Mouse (Mus musculus) forebrain, embryonic 10.5 days (tissue): ENCODE results near the gene Dph1. TPM values are rescaled to one million over a fixed set of nuclear protein-coding genes. Genes with fewer than 3 reads are reported as not detected.
A peak's percentile ranks its signal among the peaks of the same experiment; 100 is the strongest.
"Not testable (repeated sequence)": the region's sequence is repeated elsewhere in the genome, so short reads cannot be mapped to it uniquely, and the experiment has no call there.

ENCODE experiments used
- DNase-seq: peaks from one replicate; pipeline ENCODE4 v3.0.0-alpha.2; 2017; ENCODE audit warnings: low spot score; ENCODE audit errors: extremely low spot score
- H3K27ac ChIP-seq: fragments of 300-500 bp; sonication (generic); 2 replicates; pipeline ENCODE4 v1.5.1; 2016; ENCODE audit warnings: mild to moderate bottlenecking
- H3K27me3 ChIP-seq: fragments of 300-500 bp; sonication (generic); 2 replicates; pipeline ENCODE4 v1.6.1; 2016; ENCODE audit warnings: mild to moderate bottlenecking; ENCODE audit not compliant: poor library complexity, severe bottlenecking
- H3K36me3 ChIP-seq: fragments of 300-500 bp; sonication (generic); replicated peaks from 2 replicates; pipeline ENCODE4 v1.6.1; 2016; ENCODE audit warnings: mild to moderate bottlenecking, moderate library complexity
- H3K4me1 ChIP-seq: fragments of 300-500 bp; sonication (generic); 2 replicates; pipeline ENCODE4 v1.6.1; 2016
- H3K4me3 ChIP-seq: fragments of 300-500 bp; sonication (generic); 2 replicates; pipeline ENCODE4 v1.5.1; 2016; ENCODE audit warnings: mild to moderate bottlenecking, moderate library complexity
- H3K9me3 ChIP-seq: fragments of 300-500 bp; sonication (generic); 2 replicates; pipeline ENCODE4 v1.6.1; 2016; ENCODE audit warnings: mild to moderate bottlenecking, moderate library complexity
- WGBS: fragments of 180-500 bp; shearing (Covaris S2); methylation state at CpG from one replicate; pipeline ENCODE4 v1.1.7; 2016; 5-methylcytosine and 5-hydroxymethylcytosine counted together
- polyA plus RNA-seq: library from polyadenylated mRNA; unstranded; fragments of >200 nt; fragmentation: Nextera tagmentation; extraction: Ambion mirVana; gene quantifications from 2 replicates; pipeline ENCODE4 v1.2.1, GENCODE M21; 2016

The Dph1 gene
- polyA plus RNA-seq, 1 experiment from 2014 or later, result 29.5 TPM

DNA sequence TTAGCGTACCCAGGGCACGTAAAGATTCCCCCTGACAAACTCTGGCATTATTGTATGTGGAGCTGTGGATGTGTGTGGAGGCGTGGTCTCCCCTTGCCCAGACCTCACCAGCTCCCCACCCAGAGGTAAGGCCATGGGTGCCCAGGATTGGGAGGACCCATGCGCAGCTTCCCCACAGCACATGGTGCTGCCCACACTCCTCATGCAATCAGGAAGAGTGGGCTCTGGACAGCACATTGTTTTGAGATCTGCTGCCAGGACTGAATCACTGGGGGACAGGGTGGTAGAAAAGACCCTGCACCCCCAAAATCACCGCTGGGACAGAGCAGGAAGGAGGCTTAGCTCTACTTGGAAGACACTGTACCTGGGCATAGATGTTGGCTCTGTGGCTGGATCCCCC, 6.5 kb downstream of the Dph1 start:
- Histone ChIP-seq H3K4me3 (no peak overlapping the region), H3K36me3 (peaks cover 60% of the 10 kb centered on the region), H3K4me1 (peaks cover 14% of the 10 kb centered on the region), H3K27me3 (no peaks in the 10 kb centered on the region), H3K27ac (no peak overlapping the region), H3K9me3 (no peaks in the 10 kb centered on the region)
- WGBS, result 90% methylated on average over 5 of the region's 5 CpGs
- no peak for DNase-seq

GRCm38 (mm10) chr11:75183917-75184570, 7.0 kb downstream of the Dph1 start:
- WGBS, result 76% methylated on average over 2 of the region's 2 CpGs
- Histone ChIP-seq H3K36me3 (peaks cover 60% of the 10 kb centered on the region), H3K27me3 (no peaks in the 10 kb centered on the region), H3K27ac (no peak overlapping the region), H3K9me3 (no peaks in the 10 kb centered on the region), H3K4me1 (peaks cover 14% of the 10 kb centered on the region), H3K4me3 (no peak overlapping the region)
- no peak for DNase-seq

GRCm38 (mm10) chr11:75178672-75179208, 12.3 kb downstream of the Dph1 start, which contains the start of gene Ovca2:
Ovca2 (minus strand) TSS chr11:75178835.
- Histone ChIP-seq H3K4me1 (peaks cover 27% of the 10 kb centered on the region), H3K9me3 (no peaks in the 10 kb centered on the region), H3K36me3 (peaks cover 60% of the 10 kb centered on the region), H3K4me3 (peak within 1 kb of the TSS; percentile 72), H3K27me3 (peaks cover 21% of the 10 kb centered on the region), H3K27ac (peak within 1 kb of the TSS; percentile 89)
- WGBS, result under 1% methylated on average over 33 of the region's 33 CpGs
- DNase-seq, result peak; percentile 95

GRCm38 (mm10) chr11:75178011-75178410, 13.0 kb downstream of the Dph1 start:
- peaks cover 53% of the 10 kb centered on the region for H3K36me3 ChIP-seq
- H3K4me1 ChIP-seq, result peaks cover 35% of the 10 kb centered on the region
- H3K9me3 ChIP-seq, result no peaks in the 10 kb centered on the region
- H3K4me3 ChIP-seq, result peak overlapping the region; percentile 72
- no peak for DNase-seq
- H3K27me3 ChIP-seq, result peaks cover 28% of the 10 kb centered on the region
- H3K27ac ChIP-seq, result peak overlapping the region; percentile 89
- WGBS, result 54% methylated on average over 12 of the region's 12 CpGs

DNA sequence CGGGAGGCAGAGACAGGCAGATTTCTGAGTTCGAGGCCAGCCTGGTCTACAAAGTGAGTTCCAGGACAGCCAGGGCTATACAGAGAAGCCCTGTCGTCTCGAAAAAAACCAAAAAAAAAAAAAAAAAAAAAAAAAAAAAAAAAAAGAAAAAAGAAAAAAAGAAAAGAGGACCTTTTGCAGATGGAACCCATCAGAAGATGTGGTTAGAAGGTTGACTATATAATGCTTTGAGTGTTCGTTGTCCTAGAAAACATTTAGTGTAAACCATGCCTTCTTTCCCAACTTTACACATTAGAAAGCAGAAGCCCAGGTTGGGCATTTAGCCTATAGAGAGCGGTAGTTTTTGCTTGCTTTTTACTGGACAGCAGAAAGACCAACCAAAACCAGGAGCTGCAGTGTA, 16.5 kb downstream of the Dph1 start:
- Histone ChIP-seq H3K4me1 (peaks cover 66% of the 10 kb centered on the region), H3K36me3 (peaks cover 22% of the 10 kb centered on the region), H3K27me3 (peaks cover 62% of the 10 kb centered on the region)
- H3K4me3 ChIP-seq, H3K27ac ChIP-seq, H3K9me3 ChIP-seq, DNase-seq: not testable (repeated sequence)
- 78% methylated on average over 6 of the region's 6 CpGs for WGBS

- no peaks in the 10 kb centered on the region for H3K9me3 ChIP-seq
- no peak for DNase-seq
- peaks cover 22% of the 10 kb centered on the region for H3K36me3 ChIP-seq
- peak overlapping the region; percentile 76 for H3K27ac ChIP-seq
- 4% methylated on average over 15 of the region's 15 CpGs for WGBS
- H3K4me3 ChIP-seq, result peak overlapping the region; percentile 72
- peaks cover 70% of the 10 kb centered on the region for H3K27me3 ChIP-seq
- peaks cover 66% of the 10 kb centered on the region for H3K4me1 ChIP-seq
Measured at GRCm38 (mm10) chr11:75173799-75174165, 17.3 kb downstream of the Dph1 start.

- Histone ChIP-seq H3K36me3 (peaks cover 22% of the 10 kb centered on the region), H3K27ac (peak overlapping the region; percentile 76), H3K4me1 (peaks cover 68% of the 10 kb centered on the region), H3K4me3 (peak overlapping the region; percentile 72), H3K9me3 (no peaks in the 10 kb centered on the region), H3K27me3 (peaks cover 76% of the 10 kb centered on the region)
- under 1% methylated on average over 69 of the region's 71 CpGs for WGBS
- peak; percentile 86 for DNase-seq
Measured at GRCm38 (mm10) chr11:75173095-75173798, 17.8 kb downstream of the Dph1 start.

DNA sequence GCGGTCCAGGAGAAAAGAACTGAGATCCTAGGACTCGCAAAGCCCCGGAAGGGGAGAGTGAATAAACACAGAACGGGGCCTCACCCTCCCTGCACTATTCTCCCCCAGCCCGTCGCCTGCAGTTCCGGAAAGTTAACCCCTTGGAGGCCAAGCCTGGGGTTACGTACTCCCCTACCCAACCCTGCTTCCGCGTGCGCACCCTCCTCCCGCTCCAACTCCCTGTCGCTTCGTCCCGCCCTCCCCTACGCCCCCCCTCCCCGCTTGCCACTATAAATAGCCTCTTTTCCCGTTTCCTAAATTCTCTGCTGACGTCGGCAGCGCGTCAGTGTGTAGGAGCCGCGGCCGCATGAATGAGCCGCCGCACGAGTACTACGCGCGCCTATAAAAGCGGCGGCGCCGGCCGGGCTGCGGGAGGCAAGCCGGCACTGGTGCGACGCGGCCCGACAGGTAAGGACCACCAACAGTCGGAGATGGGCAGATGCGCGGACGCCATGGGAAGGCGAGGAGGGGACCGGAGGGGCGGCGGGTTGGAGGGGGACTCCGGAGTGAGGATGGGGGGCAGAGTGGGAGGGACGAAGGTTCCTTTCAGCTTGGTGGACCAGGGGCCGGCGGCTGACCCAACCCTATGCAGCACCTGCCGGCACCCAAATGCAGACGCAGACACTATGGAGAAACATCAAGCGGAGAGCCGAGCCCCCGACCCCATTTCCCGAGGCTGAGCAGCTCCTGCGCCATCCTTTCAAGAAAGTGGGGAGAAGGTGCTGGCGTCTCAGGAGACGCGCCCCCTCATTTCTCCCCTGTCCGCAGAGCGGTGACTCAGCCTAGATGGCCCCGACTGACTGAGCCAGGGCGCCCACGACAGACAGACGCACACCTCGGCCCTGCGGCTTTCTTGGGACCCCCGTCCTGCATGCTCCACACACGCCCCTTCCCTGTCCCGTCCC, 18.6 kb downstream of the Dph1 start:
- Histone ChIP-seq H3K9me3 (no peaks in the 10 kb centered on the region), H3K4me3 (peak overlapping the region; percentile 72), H3K4me1 (peaks cover 68% of the 10 kb centered on the region), H3K27ac (no peak overlapping the region), H3K36me3 (peaks cover 14% of the 10 kb centered on the region), H3K27me3 (peaks cover 84% of the 10 kb centered on the region)
- WGBS, result under 1% methylated on average over 75 of the region's 75 CpGs
- peak; percentile 43 for DNase-seq

DNA sequence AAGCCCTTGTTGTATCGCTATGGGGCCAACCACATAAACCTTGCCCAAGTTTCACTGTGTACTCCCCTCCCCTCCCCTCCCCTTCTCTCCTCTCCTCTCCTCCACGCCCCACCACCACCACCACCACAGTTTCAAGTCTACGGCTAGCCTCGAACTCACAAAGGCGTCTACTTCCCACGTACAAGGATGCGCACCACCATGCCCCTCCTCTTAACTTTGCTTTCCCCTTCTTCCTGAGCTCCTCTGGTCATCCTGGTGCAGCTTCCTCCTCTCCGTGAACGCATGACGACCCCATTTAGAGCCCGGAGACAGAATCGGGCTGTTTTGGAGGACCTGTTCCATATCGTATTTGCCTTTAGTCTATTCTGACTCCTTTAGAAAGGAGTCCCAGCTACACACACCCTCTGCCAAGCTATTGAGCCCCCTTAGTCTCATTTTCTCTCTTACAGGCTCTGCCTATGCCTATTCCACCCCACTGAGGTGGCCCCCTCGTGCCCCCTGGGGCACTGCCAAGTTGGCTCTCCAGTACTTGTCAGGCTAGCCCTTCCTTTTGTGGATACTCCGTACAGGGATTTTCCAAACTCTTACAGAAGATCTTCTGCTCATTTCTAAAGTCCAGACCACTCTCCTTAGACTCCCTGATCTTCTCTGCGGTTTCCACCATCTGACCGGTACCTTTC, 19.7 kb downstream of the Dph1 start:
- Histone ChIP-seq H3K36me3 (peaks cover 3% of the 10 kb centered on the region), H3K27ac (no peak overlapping the region), H3K4me1 (peaks cover 79% of the 10 kb centered on the region), H3K9me3 (no peaks in the 10 kb centered on the region), H3K27me3 (peaks cover 93% of the 10 kb centered on the region), H3K4me3 (peak overlapping the region; percentile 72)
- WGBS, result 5% methylated on average over 17 of the region's 17 CpGs
- no peak for DNase-seq

DNA sequence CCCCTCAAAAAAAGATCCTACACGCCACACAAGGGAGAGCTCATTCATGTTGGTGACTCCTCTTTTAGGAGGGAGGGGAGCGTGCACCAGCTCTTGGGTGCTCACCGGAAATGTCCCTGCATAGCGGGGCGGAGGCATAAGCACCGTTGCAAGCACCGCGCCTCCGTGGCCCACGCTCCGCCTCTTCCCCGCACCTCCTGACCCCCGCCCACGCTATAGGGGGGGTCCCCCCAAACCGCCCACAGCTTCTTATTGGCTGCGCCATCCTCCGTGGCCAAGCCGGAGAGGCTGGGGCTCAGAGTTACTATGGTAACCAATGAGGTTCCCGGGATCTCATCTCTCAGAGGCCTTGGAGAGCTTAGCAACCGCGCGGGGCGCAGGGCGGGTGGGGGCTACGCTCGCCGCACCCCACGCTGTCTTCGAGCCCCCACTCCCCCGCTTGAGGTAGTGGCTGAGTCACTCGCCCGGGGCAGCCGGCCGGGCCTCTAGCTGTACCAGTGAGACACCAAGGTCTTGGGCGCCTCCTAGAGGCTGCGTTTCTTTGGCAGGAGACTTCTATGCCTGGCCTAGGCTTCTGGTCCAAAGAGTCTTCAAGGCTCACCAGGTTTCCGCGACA, 20.8 kb downstream of the Dph1 start:
- WGBS, result under 1% methylated on average over 38 of the region's 38 CpGs
- Histone ChIP-seq H3K4me1 (peaks cover 89% of the 10 kb centered on the region), H3K27ac (0 out of 2 replicates have a peak overlapping the region, but pooled peaks have one; percentile 25), H3K27me3 (peaks cover 96% of the 10 kb centered on the region), H3K4me3 (peak overlapping the region; percentile 56), H3K36me3 (no peaks in the 10 kb centered on the region), H3K9me3 (no peaks in the 10 kb centered on the region)
- peak; percentile 85 for DNase-seq

DNA sequence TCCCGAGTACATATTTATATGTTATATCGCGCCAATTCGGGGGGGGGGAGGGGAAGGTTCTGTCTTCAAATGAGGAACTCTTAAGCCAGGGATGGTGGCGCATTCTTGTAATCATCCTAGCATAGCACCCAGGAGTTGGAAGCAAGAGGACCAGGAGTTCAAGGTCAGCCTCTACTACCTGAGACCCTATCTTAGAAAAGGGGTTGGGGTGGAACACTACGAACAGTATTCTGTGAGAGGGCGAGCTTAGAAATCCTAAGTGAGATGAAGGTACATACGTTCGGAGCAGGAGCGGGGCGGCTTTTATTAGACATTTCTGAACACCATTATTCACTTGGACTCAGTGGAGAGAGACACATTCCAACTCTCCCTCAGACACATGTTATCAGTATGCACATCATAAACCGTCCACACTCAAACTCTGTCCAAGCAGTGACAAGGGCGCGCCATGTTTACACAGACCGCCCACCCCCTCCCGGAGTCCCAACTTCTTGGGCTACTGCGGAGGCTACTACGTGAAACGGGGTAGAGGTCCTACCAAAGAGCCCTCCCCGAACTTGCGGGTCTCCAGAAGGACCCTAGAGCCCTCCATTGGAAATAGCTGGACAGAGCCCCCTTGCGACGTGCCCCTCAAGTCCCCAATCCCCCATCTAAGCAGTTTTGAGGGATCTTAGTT, 21.5 kb downstream of the Dph1 start, which contains the start of gene Hic1:
TSS of gene Hic1 (minus strand) at position 115 of the 676 bp plus-strand sequence.
- WGBS, result 6% methylated on average over 23 of the region's 23 CpGs
- peak within 1 kb of the TSS; percentile 67 for H3K27ac ChIP-seq
- H3K36me3 ChIP-seq, result no peaks in the 10 kb centered on the region
- no peak for DNase-seq
- no peaks in the 10 kb centered on the region for H3K9me3 ChIP-seq
- H3K4me1 ChIP-seq, result peaks cover 96% of the 10 kb centered on the region
- H3K4me3 ChIP-seq, result peak within 1 kb of the TSS; percentile 57
- H3K27me3 ChIP-seq, result peaks cover 97% of the 10 kb centered on the region
